Mouse (Mus musculus) thymus, adult 2 months (tissue): ENCODE results near the gene Adgrb3.

Source experiments
- CTCF ChIP-seq: fragments of 200-500 bp; IDR thresholded peaks from 2 replicates; pipeline ENCODE4 v1.5.1; 2012; ENCODE audit warnings: mild to moderate bottlenecking, control low read depth, low read length, moderate library complexity, borderline replicate concordance; ENCODE audit not compliant: control insufficient read depth, poor library complexity, insufficient read depth; ENCODE audit errors: extremely low read depth
- POLR2A ChIP-seq: fragments of 200-500 bp; IDR thresholded peaks from 2 replicates; pipeline ENCODE4 v1.6.1; 2012; ENCODE audit warnings: mild to moderate bottlenecking, low read length, control low read depth, moderate library complexity; ENCODE audit not compliant: control insufficient read depth, poor library complexity, insufficient read depth; ENCODE audit errors: extremely low read depth

DNA sequence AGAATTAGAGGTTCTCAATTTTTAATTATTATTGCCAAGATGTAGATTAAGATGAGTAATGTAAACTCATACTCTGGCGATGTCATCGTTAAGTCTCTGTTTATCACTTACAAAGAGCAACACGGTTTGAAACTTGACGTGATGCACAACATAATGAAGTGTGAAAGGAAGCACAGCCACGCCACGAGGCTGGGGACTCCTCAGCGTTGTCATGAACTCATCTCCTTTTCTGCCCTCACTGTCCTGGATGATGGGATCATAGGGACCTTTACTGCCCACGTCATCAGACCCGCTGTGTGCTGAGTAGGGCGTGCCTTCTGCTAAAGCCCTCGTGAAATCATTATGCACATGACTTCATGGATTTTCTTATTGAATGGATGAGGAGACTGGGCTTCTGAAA lies 714.0 kb downstream of the Adgrb3 start:
- TF ChIP-seq POLR2A (no peak), CTCF (no peak)
